Mouse (Mus musculus) liver, embryonic 12.5 days (tissue): Measurements from ENCODE around the gene Kcne3. TPM values are rescaled to one million over a fixed set of nuclear protein-coding genes. Genes with fewer than 3 reads are reported as not detected.

Experiments
- ATAC-seq: fragments of 200-750 bp; cut with Nextera tagmentation; 2 replicates; pipeline ENCODE4 v1.8.0; 2017; ENCODE audit warnings: moderate number of reproducible peaks, mild to moderate bottlenecking, moderate library complexity
- H3K27ac ChIP-seq: fragments of 300-500 bp; sonication (generic); 2 replicates; pipeline ENCODE4 v1.5.1; 2016; ENCODE audit warnings: mild to moderate bottlenecking
- H3K27me3 ChIP-seq: fragments of 300-500 bp; sonication (generic); replicated peaks from 2 replicates; pipeline ENCODE4 v1.6.1; 2016; ENCODE audit warnings: mild to moderate bottlenecking, moderate library complexity
- H3K36me3 ChIP-seq: fragments of 300-500 bp; sonication (generic); 2 replicates; pipeline ENCODE4 v1.6.1; 2016; ENCODE audit warnings: mild to moderate bottlenecking, moderate library complexity
- H3K4me1 ChIP-seq: fragments of 300-500 bp; sonication (generic); 2 replicates; pipeline ENCODE4 v1.6.1; 2016
- H3K4me2 ChIP-seq: fragments of 300-500 bp; sonication (generic); 2 replicates; pipeline ENCODE4 v1.6.1; 2016; ENCODE audit warnings: mild to moderate bottlenecking, moderate library complexity
- H3K4me3 ChIP-seq: fragments of 300-500 bp; sonication (generic); 2 replicates; pipeline ENCODE4 v1.5.1; 2016; ENCODE audit warnings: mild to moderate bottlenecking, moderate library complexity
- H3K9ac ChIP-seq: fragments of 300-500 bp; sonication (generic); 2 replicates; pipeline ENCODE4 v1.6.1; 2016; ENCODE audit warnings: mild to moderate bottlenecking, moderate library complexity
- H3K9me3 ChIP-seq: fragments of 300-500 bp; sonication (generic); replicated peaks from 2 replicates; pipeline ENCODE4 v1.6.1; 2016; ENCODE audit warnings: mild to moderate bottlenecking, moderate library complexity
- WGBS: fragments of 180-500 bp; shearing (Covaris S2); methylation state at CpG from one replicate; pipeline ENCODE4 v1.1.7; 2016; ENCODE audit not compliant: insufficient replicate concordance; 5-methylcytosine and 5-hydroxymethylcytosine counted together
- polyA plus RNA-seq: library from polyadenylated mRNA; unstranded; fragments of >200 nt; fragmentation: Nextera tagmentation; extraction: Ambion mirVana; gene quantifications from 2 replicates; pipeline ENCODE4 v1.2.1, GENCODE M21; 2016

Gene Kcne3
- 3.4 and 4.4 TPM in 2 replicates for polyA plus RNA-seq

- Histone ChIP-seq H3K36me3 (no peaks in the 10 kb centered on the region), H3K4me3 (no peak within 1 kb of the TSS), H3K9me3 (no peaks in the 10 kb centered on the region), H3K27ac (no peak within 1 kb of the TSS), H3K27me3 (peaks cover 66% of the 10 kb centered on the region), H3K4me1 (peaks cover 31% of the 10 kb centered on the region), H3K4me2 (no peak within 1 kb of the TSS), H3K9ac (no peak within 1 kb of the TSS)
- no peak for ATAC-seq
- 32% methylated on average over 3 of the region's 3 CpGs for WGBS
Observed at GRCm38 (mm10) chr7:100176269-100176668, at the start of gene Kcne3. TSS of gene Kcne3 (plus strand) at chr7:100176502.

- WGBS = 76% methylated on average over 7 of the region's 7 CpGs
- no peak for ATAC-seq
- Histone ChIP-seq H3K4me1 (peaks cover 10% of the 10 kb centered on the region), H3K9me3 (no peaks in the 10 kb centered on the region), H3K9ac (no peak overlapping the region), H3K4me3 (no peak overlapping the region), H3K4me2 (no peak overlapping the region), H3K27me3 (0 out of 2 replicates have a peak, but pooled peaks cover 4% of the 10 kb centered on the region), H3K36me3 (no peaks in the 10 kb centered on the region), H3K27ac (no peak overlapping the region)
Observed at GRCm38 (mm10) chr7:100126514-100126913, 49.8 kb upstream of the Kcne3 start.

- H3K4me1 ChIP-seq = no peaks in the 10 kb centered on the region
- H3K4me3 ChIP-seq = no peak overlapping the region
- H3K27ac ChIP-seq = no peak overlapping the region
- 0 out of 2 replicates have a peak, but pooled peaks cover 4% of the 10 kb centered on the region for H3K27me3 ChIP-seq
- H3K36me3 ChIP-seq = no peaks in the 10 kb centered on the region
- WGBS = 56% methylated on average over 7 of the region's 7 CpGs
- H3K4me2 ChIP-seq = no peak overlapping the region
- H3K9me3 ChIP-seq = no peaks in the 10 kb centered on the region
- H3K9ac ChIP-seq = no peak overlapping the region
- ATAC-seq = no peak
Observed at GRCm38 (mm10) chr7:100128262-100129041, 47.9 kb upstream of the Kcne3 start.

GRCm38 (mm10) chr7:100130592-100130991, 45.7 kb upstream of the Kcne3 start:
- no peak overlapping the region for H3K4me3 ChIP-seq
- WGBS = 41% methylated on average over 6 of the region's 6 CpGs
- H3K27ac ChIP-seq = no peak overlapping the region
- ATAC-seq = no peak
- H3K4me1 ChIP-seq = no peaks in the 10 kb centered on the region
- no peaks in the 10 kb centered on the region for H3K36me3 ChIP-seq
- no peak overlapping the region for H3K4me2 ChIP-seq
- H3K27me3 ChIP-seq = 0 out of 2 replicates have a peak, but pooled peaks cover 4% of the 10 kb centered on the region
- H3K9ac ChIP-seq = no peak overlapping the region
- no peaks in the 10 kb centered on the region for H3K9me3 ChIP-seq

GRCm38 (mm10) chr7:100132379-100132778, 43.9 kb upstream of the Kcne3 start:
- Histone ChIP-seq H3K4me3 (no peak overlapping the region), H3K4me1 (no peaks in the 10 kb centered on the region), H3K36me3 (no peaks in the 10 kb centered on the region), H3K27me3 (peaks cover 13% of the 10 kb centered on the region; the same call in 1 of the 2 replicates), H3K9ac (no peak overlapping the region), H3K4me2 (no peak overlapping the region), H3K9me3 (no peaks in the 10 kb centered on the region), H3K27ac (no peak overlapping the region)
- WGBS = 72% methylated on average over 1 of the region's 1 CpGs
- ATAC-seq = no peak

- Histone ChIP-seq H3K4me2 (no peak overlapping the region), H3K9ac (no peak overlapping the region), H3K27me3 (peaks cover 16% of the 10 kb centered on the region; the same call in 1 of the 2 replicates), H3K9me3 (no peaks in the 10 kb centered on the region), H3K4me3 (no peak overlapping the region), H3K36me3 (no peaks in the 10 kb centered on the region), H3K27ac (no peak overlapping the region), H3K4me1 (no peaks in the 10 kb centered on the region)
- WGBS = 37% methylated on average over 9 of the region's 9 CpGs
- ATAC-seq = no peak
Observed at GRCm38 (mm10) chr7:100137038-100137437, 39.3 kb upstream of the Kcne3 start.

GRCm38 (mm10) chr7:100138075-100138474, 38.2 kb upstream of the Kcne3 start:
- H3K4me3 ChIP-seq = no peak overlapping the region
- 82% methylated on average over 4 of the region's 4 CpGs for WGBS
- no peak overlapping the region for H3K9ac ChIP-seq

GRCm38 (mm10) chr7:100140591-100140990, 35.7 kb upstream of the Kcne3 start:
- no peak for ATAC-seq
- Histone ChIP-seq H3K4me1 (no peaks in the 10 kb centered on the region), H3K4me2 (no peak overlapping the region), H3K27me3 (peaks cover 23% of the 10 kb centered on the region; the same call in 1 of the 2 replicates), H3K9ac (no peak overlapping the region), H3K9me3 (no peaks in the 10 kb centered on the region), H3K27ac (no peak overlapping the region), H3K36me3 (no peaks in the 10 kb centered on the region), H3K4me3 (no peak overlapping the region)
- 38% methylated on average over 1 of the region's 1 CpGs for WGBS

More at GRCm38 (mm10) chr7:100138075-100138474, 38.2 kb upstream of the Kcne3 start:
- no peak for ATAC-seq
- Histone ChIP-seq H3K4me2 (no peak overlapping the region), H3K9me3 (no peaks in the 10 kb centered on the region), H3K27ac (no peak overlapping the region), H3K36me3 (no peaks in the 10 kb centered on the region), H3K4me1 (no peaks in the 10 kb centered on the region), H3K27me3 (peaks cover 16% of the 10 kb centered on the region; the same call in 1 of the 2 replicates)

GRCm38 (mm10) chr7:100148586-100148985, 27.7 kb upstream of the Kcne3 start:
- Histone ChIP-seq H3K9ac (no peak overlapping the region), H3K36me3 (no peaks in the 10 kb centered on the region), H3K27ac (no peak overlapping the region), H3K9me3 (no peaks in the 10 kb centered on the region), H3K27me3 (peaks cover 26% of the 10 kb centered on the region), H3K4me1 (no peaks in the 10 kb centered on the region), H3K4me3 (no peak overlapping the region), H3K4me2 (no peak overlapping the region)
- WGBS = 72% methylated on average over 4 of the region's 4 CpGs
- no peak for ATAC-seq

GRCm38 (mm10) chr7:100150086-100150485, 26.2 kb upstream of the Kcne3 start:
- WGBS = 70% methylated on average over 10 of the region's 10 CpGs
- H3K36me3 ChIP-seq = no peaks in the 10 kb centered on the region
- H3K9me3 ChIP-seq = no peaks in the 10 kb centered on the region

GRCm38 (mm10) chr7:100150626-100151025, 25.7 kb upstream of the Kcne3 start:
- Histone ChIP-seq H3K27me3 (peaks cover 19% of the 10 kb centered on the region), H3K36me3 (no peaks in the 10 kb centered on the region), H3K9ac (no peak overlapping the region), H3K4me3 (no peak overlapping the region), H3K4me2 (no peak overlapping the region), H3K4me1 (no peaks in the 10 kb centered on the region), H3K9me3 (no peaks in the 10 kb centered on the region), H3K27ac (no peak overlapping the region)
- ATAC-seq = no peak
- WGBS = 68% methylated on average over 11 of the region's 11 CpGs

More at GRCm38 (mm10) chr7:100150086-100150485, 26.2 kb upstream of the Kcne3 start:
- H3K4me1 ChIP-seq = no peaks in the 10 kb centered on the region
- no peak overlapping the region for H3K4me2 ChIP-seq
- H3K27me3 ChIP-seq = peaks cover 21% of the 10 kb centered on the region
- no peak overlapping the region for H3K27ac ChIP-seq
- no peak for ATAC-seq
- no peak overlapping the region for H3K9ac ChIP-seq
- no peak overlapping the region for H3K4me3 ChIP-seq

GRCm38 (mm10) chr7:100157669-100158068, 18.6 kb upstream of the Kcne3 start:
- Histone ChIP-seq H3K9ac (no peak overlapping the region), H3K4me1 (peaks cover 17% of the 10 kb centered on the region), H3K27me3 (no peaks in the 10 kb centered on the region; the same call in 1 of the 2 replicates), H3K4me2 (no peak overlapping the region), H3K36me3 (no peaks in the 10 kb centered on the region; the same call in 1 of the 2 replicates), H3K9me3 (no peaks in the 10 kb centered on the region), H3K27ac (no peak overlapping the region), H3K4me3 (no peak overlapping the region)
- ATAC-seq = no peak
- WGBS = 50% methylated on average over 4 of the region's 4 CpGs
